Mouse (Mus musculus) embryonic facial prominence, embryonic 14.5 days (tissue): ENCODE measurements around the gene Ypel2. TPM values are rescaled to one million over a fixed set of nuclear protein-coding genes. Genes with fewer than 3 reads are reported as not detected.

Source experiments
- ATAC-seq: fragments of 200-750 bp; cut with Nextera tagmentation; 2 replicates; pipeline ENCODE4 v1.8.0; 2017; ENCODE audit warnings: low read depth, moderate number of reproducible peaks, moderate TSS enrichment
- DNase-seq: peaks from one replicate; pipeline ENCODE4 v3.0.0-alpha.2; 2015; ENCODE audit warnings: low spot score
- H3K27ac ChIP-seq: fragments of 300-500 bp; sonication (generic); replicated peaks from 2 replicates; pipeline ENCODE4 v1.5.1; 2014; ENCODE audit warnings: low read depth, mild to moderate bottlenecking, low read length, moderate library complexity
- H3K27me3 ChIP-seq: fragments of 300-500 bp; sonication (generic); replicated peaks from 2 replicates; pipeline ENCODE4 v1.6.1; 2014; ENCODE audit warnings: low read length; ENCODE audit not compliant: control insufficient read depth, insufficient read depth
- H3K36me3 ChIP-seq: fragments of 300-500 bp; sonication (generic); 2 replicates; pipeline ENCODE4 v1.6.1; 2014; ENCODE audit warnings: low read length, mixed read lengths; ENCODE audit not compliant: control insufficient read depth, insufficient read depth
- H3K4me1 ChIP-seq: fragments of 300-500 bp; sonication (generic); 2 replicates; pipeline ENCODE4 v1.6.1; 2014; ENCODE audit warnings: antibody characterized with exemption, low read length; ENCODE audit not compliant: control insufficient read depth, insufficient read depth
- H3K4me2 ChIP-seq: fragments of 300-500 bp; sonication (generic); 2 replicates; pipeline ENCODE4 v1.6.1; 2014; ENCODE audit warnings: low read depth, mild to moderate bottlenecking, low read length, moderate library complexity, mixed read lengths
- H3K4me3 ChIP-seq: fragments of 300-500 bp; sonication (generic); 2 replicates; pipeline ENCODE4 v1.5.1; 2014; ENCODE audit warnings: low read depth, mild to moderate bottlenecking, low read length
- H3K9ac ChIP-seq: fragments of 300-500 bp; sonication (generic); 2 replicates; pipeline ENCODE4 v1.6.1; 2014; ENCODE audit warnings: low read depth, mild to moderate bottlenecking, low read length, moderate library complexity, mixed read lengths
- H3K9me3 ChIP-seq: fragments of 300-500 bp; sonication (generic); 2 replicates; pipeline ENCODE4 v1.6.1; 2016; ENCODE audit warnings: low read length; ENCODE audit not compliant: control insufficient read depth
- WGBS: fragments of 180-500 bp; shearing (Covaris S2); extraction: QIAGEN DNeasy Blood & Tissue Kit; methylation state at CpG from one replicate; pipeline ENCODE4 v1.1.7; 2014; 5-methylcytosine and 5-hydroxymethylcytosine counted together
- polyA plus RNA-seq: library from polyadenylated mRNA; unstranded; fragments of >200 nt; fragmentation: Nextera tagmentation; extraction: Ambion mirVana; gene quantifications from 2 replicates; pipeline ENCODE4 v1.2.1, GENCODE M21; 2014

Ypel2 gene
- polyA plus RNA-seq, 1 experiment from 2014 or later: 8.6 TPM

DNA sequence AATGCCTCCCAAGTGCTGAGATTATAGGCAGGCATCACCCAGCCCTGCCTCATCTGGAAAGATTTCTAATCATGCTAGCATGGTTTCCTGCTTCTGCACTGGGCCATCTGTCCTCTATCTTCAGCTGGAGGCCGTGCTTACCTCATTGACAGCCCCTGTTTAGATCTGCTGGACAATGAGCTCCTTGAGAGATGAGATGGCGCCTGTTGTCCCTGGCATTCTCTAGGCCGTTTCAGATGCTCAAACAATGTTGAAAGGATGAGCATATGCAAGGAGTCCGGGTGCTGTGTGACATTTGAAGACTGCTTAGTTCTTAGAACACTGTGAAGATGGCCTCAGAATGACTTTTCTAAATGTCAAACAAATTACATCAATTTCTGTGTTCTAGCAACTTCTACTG, 88.8 kb downstream of the Ypel2 start:
- Histone ChIP-seq H3K4me3 (no peak overlapping the region), H3K36me3 (no peaks in the 10 kb centered on the region), H3K4me1 (no peaks in the 10 kb centered on the region), H3K27ac (no peak overlapping the region), H3K27me3 (no peaks in the 10 kb centered on the region), H3K4me2 (no peak overlapping the region), H3K9ac (no peak overlapping the region), H3K9me3 (no peaks in the 10 kb centered on the region)
- DNase-seq (no peak), ATAC-seq (no peak)
- WGBS: 60% methylated on average over 4 of the region's 4 CpGs

DNA sequence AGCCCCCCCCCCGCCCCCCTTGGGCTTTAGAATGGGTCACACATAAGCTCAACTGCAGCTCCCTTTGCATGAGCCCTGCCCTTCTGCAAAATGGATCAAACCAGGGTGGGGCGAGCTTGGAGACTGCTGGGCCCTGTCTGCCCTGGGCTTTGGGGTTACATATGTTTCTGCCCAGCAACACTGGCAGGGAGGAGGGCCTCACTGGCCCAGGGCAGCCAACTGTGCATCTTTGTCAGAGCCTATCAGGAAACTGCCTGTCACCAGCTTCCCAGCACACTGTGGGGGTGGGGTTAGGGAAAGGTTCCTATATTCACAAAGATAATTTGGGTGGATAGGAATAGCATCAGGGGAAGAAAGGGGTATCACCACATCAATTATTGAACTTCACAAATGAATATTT, 95.1 kb downstream of the Ypel2 start:
- ATAC-seq (peak; percentile 51; the same call in 1 of the 2 replicates), DNase-seq (peak; percentile 63)
- no peaks in the 10 kb centered on the region for H3K36me3 ChIP-seq
- peaks cover 13% of the 10 kb centered on the region for H3K4me1 ChIP-seq
- H3K27ac ChIP-seq: no peak overlapping the region; the same call in 1 of the 2 replicates
- H3K4me3 ChIP-seq: no peak overlapping the region
- no peak overlapping the region for H3K4me2 ChIP-seq
- WGBS: 27% methylated on average over 2 of the region's 2 CpGs
- H3K9ac ChIP-seq: no peak overlapping the region
- no peaks in the 10 kb centered on the region for H3K9me3 ChIP-seq
- no peaks in the 10 kb centered on the region; the same call in 1 of the 2 replicates for H3K27me3 ChIP-seq

GRCm38 (mm10) chr11:86895567-86895966, 97.9 kb downstream of the Ypel2 start:
- Histone ChIP-seq H3K4me2 (no peak overlapping the region), H3K9ac (no peak overlapping the region), H3K27me3 (no peaks in the 10 kb centered on the region; the same call in 1 of the 2 replicates), H3K4me3 (no peak overlapping the region), H3K36me3 (no peaks in the 10 kb centered on the region), H3K27ac (peak overlapping the region; percentile 48; the same call in 1 of the 2 replicates), H3K4me1 (peaks cover 13% of the 10 kb centered on the region), H3K9me3 (no peaks in the 10 kb centered on the region)
- DNase-seq (peak; percentile 73), ATAC-seq (0 out of 2 replicates have a peak, but pooled peaks have one; percentile 48)
- 37% methylated on average over 3 of the region's 3 CpGs for WGBS

DNA sequence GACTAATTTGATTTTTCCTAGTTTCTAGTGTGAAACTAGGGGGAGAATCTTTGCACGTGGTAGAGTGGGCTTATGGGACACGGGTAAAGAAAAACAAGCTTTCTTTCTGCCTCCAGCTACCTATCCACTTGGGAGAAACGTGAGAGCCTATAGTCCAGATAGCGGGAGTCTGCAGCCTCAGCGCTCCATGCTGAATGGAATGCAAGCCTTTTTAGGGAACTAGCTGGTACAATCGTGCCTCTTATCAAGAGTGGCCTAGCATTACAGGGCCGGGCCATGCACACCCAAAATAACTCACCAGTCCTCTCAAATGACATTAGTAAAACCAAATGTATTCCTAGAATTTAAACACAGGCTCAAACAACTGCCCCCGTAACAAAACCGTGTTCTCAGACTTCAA, 98.4 kb downstream of the Ypel2 start:
- WGBS: 24% methylated on average over 9 of the region's 9 CpGs
- Histone ChIP-seq H3K9ac (0 out of 2 replicates have a peak overlapping the region, but pooled peaks have one; percentile 1), H3K36me3 (no peaks in the 10 kb centered on the region), H3K4me1 (peaks cover 13% of the 10 kb centered on the region), H3K4me2 (no peak overlapping the region), H3K27me3 (no peaks in the 10 kb centered on the region; the same call in 1 of the 2 replicates), H3K4me3 (no peak overlapping the region), H3K9me3 (no peaks in the 10 kb centered on the region), H3K27ac (peak overlapping the region; percentile 48)
- ATAC-seq (no peak; the same call in 1 of the 2 replicates), DNase-seq (peak; percentile 48)

- peak; percentile 88 for ATAC-seq
- WGBS: 3% methylated on average over 19 of the region's 19 CpGs
Observed at GRCm38 (mm10) chr11:86894171-86894577, 99.3 kb downstream of the Ypel2 start.

GRCm38 (mm10) chr11:86892996-86893670, 100.4 kb downstream of the Ypel2 start:
- Histone ChIP-seq H3K36me3 (no peaks in the 10 kb centered on the region), H3K4me2 (no peak overlapping the region), H3K27me3 (no peaks in the 10 kb centered on the region; the same call in 1 of the 2 replicates), H3K4me1 (peaks cover 8% of the 10 kb centered on the region), H3K4me3 (no peak overlapping the region), H3K27ac (no peak overlapping the region), H3K9ac (no peak overlapping the region), H3K9me3 (no peaks in the 10 kb centered on the region)
- ATAC-seq (no peak), DNase-seq (no peak)
- 73% methylated on average over 15 of the region's 15 CpGs for WGBS

More at GRCm38 (mm10) chr11:86894171-86894577, 99.3 kb downstream of the Ypel2 start:
- peak overlapping the region; percentile 55; the same call in 1 of the 2 replicates for H3K9ac ChIP-seq
- no peaks in the 10 kb centered on the region for H3K9me3 ChIP-seq
- no peaks in the 10 kb centered on the region for H3K36me3 ChIP-seq
- H3K4me2 ChIP-seq: peak overlapping the region; percentile 57
- H3K4me3 ChIP-seq: peak overlapping the region; percentile 35
- no peak overlapping the region for H3K27ac ChIP-seq
- no peaks in the 10 kb centered on the region; the same call in 1 of the 2 replicates for H3K27me3 ChIP-seq
- peak; percentile 85 for DNase-seq
- H3K4me1 ChIP-seq: peaks cover 13% of the 10 kb centered on the region

Other genes with a start within 250 kb of the Ypel2 start
- gene Cltc, start 236.1 kb downstream of the Ypel2 start, polyA plus RNA-seq: 167 and 175 TPM in 2 replicates
- gene Dhx40, start 186.0 kb downstream of the Ypel2 start, polyA plus RNA-seq: 19.9 and 21.8 TPM in 2 replicates
- 20.3 and 22.8 TPM in 2 replicates for gene Gdpd1, start 80.4 kb upstream of the Ypel2 start, polyA plus RNA-seq
- gene Smg8, start 93.1 kb upstream of the Ypel2 start, polyA plus RNA-seq: 19.3 and 19.7 TPM in 2 replicates
- 9.9 and 10.0 TPM in 2 replicates for gene Prr11, start 115.0 kb upstream of the Ypel2 start, polyA plus RNA-seq
- gene Ska2, start 115.5 kb upstream of the Ypel2 start, polyA plus RNA-seq: 44.0 and 46.1 TPM in 2 replicates
- 27.6 and 29.4 TPM in 2 replicates for gene Trim37, start 133.4 kb upstream of the Ypel2 start, polyA plus RNA-seq